Mouse (Mus musculus) heart, embryonic 10.5 days (tissue): ENCODE data around the gene Olfr504. TPM values are rescaled to one million over a fixed set of nuclear protein-coding genes. Genes with fewer than 3 reads are reported as not detected.
"Not testable (repeated sequence)": the region's sequence is repeated elsewhere in the genome, so short reads cannot be mapped to it uniquely, and the experiment has no call there.

Source experiments
- DNase-seq: peaks from one replicate; pipeline ENCODE4 v3.0.0-alpha.2; 2017; ENCODE audit warnings: low spot score
- H3K27ac ChIP-seq: fragments of 300-500 bp; sonication (generic); 2 replicates; pipeline ENCODE4 v1.5.1; 2016; ENCODE audit warnings: mild to moderate bottlenecking
- H3K27me3 ChIP-seq: fragments of 300-500 bp; sonication (generic); 2 replicates; pipeline ENCODE4 v1.6.1; 2016; ENCODE audit warnings: mild to moderate bottlenecking; ENCODE audit not compliant: poor library complexity, insufficient read depth, severe bottlenecking
- H3K36me3 ChIP-seq: fragments of 300-500 bp; sonication (generic); 2 replicates; pipeline ENCODE4 v1.6.1; 2016; ENCODE audit warnings: mild to moderate bottlenecking, moderate library complexity
- H3K4me1 ChIP-seq: fragments of 300-500 bp; sonication (generic); 2 replicates; pipeline ENCODE4 v1.6.1; 2016; ENCODE audit warnings: mild to moderate bottlenecking
- H3K4me3 ChIP-seq: fragments of 300-500 bp; sonication (generic); 2 replicates; pipeline ENCODE4 v1.5.1; 2016; ENCODE audit warnings: mild to moderate bottlenecking, moderate library complexity
- H3K9me3 ChIP-seq: fragments of 300-500 bp; sonication (generic); 2 replicates; pipeline ENCODE4 v1.6.1; 2016; ENCODE audit warnings: mild to moderate bottlenecking, moderate library complexity
- WGBS: fragments of 180-500 bp; shearing (Covaris S2); methylation state at CpG from one replicate; pipeline ENCODE4 v1.1.7; 2016; 5-methylcytosine and 5-hydroxymethylcytosine counted together
- polyA plus RNA-seq: library from polyadenylated mRNA; unstranded; fragments of >200 nt; fragmentation: Nextera tagmentation; extraction: Ambion mirVana; gene quantifications from 2 replicates; pipeline ENCODE4 v1.2.1, GENCODE M21; 2016

Olfr504 gene
- not detected in 2 replicates for polyA plus RNA-seq

DNA sequence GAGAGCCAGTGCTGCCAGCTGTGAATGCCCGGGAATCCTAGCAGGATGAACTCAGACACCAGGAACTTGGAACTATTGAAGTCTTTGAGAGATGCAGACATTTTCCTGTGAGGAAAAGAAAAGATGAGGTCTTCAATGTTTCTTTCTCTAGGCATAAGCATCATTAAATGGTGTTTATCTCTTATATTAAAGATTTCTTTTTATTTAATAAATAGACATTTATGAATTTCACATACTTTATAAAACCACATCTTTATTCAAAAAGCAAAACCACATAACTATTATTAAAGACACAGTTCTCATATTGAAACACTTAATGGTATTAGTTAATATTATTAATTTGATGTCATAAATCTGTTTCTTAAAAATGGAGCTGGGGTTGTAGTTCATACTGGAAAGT, at the start of gene Olfr504:
Olfr504 (minus strand) TSS at position 101 of the 400 bp plus-strand sequence.
- Histone ChIP-seq H3K27me3 (no peaks in the 10 kb centered on the region), H3K36me3 (no peaks in the 10 kb centered on the region), H3K9me3 (0 out of 2 replicates have a peak, but pooled peaks cover 3% of the 10 kb centered on the region), H3K4me3 (no peak within 1 kb of the TSS), H3K4me1 (no peaks in the 10 kb centered on the region), H3K27ac (no peak within 1 kb of the TSS)
- no peak for DNase-seq
- WGBS, result 57% methylated on average over 1 of the region's 1 CpGs

DNA sequence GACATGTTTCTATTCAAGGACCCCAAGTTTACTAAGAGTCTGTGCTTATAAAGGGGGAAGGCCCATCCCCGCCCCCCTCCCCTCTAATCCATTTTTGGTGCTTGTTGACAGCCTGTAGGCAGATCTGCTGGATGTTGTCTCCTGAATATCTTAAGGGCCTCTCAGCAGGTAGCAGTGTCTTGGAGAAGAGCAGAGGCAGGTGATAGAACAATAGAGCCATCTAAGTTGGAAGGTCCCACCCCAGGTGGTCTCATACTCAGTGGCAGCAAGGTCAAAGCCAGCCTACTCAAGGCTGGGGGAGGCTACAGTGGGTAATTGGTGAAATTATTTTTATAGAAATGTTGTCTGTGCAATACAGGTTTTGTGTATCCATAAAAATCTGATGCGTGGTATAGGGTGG, 48.5 kb upstream of the Olfr504 start:
- DNase-seq, result no peak
- Histone ChIP-seq H3K27me3 (no peaks in the 10 kb centered on the region), H3K27ac (no peak overlapping the region), H3K36me3 (no peaks in the 10 kb centered on the region), H3K9me3 (no peaks in the 10 kb centered on the region), H3K4me3 (no peak overlapping the region), H3K4me1 (no peaks in the 10 kb centered on the region)
- WGBS, result 76% methylated on average over 2 of the region's 2 CpGs

DNA sequence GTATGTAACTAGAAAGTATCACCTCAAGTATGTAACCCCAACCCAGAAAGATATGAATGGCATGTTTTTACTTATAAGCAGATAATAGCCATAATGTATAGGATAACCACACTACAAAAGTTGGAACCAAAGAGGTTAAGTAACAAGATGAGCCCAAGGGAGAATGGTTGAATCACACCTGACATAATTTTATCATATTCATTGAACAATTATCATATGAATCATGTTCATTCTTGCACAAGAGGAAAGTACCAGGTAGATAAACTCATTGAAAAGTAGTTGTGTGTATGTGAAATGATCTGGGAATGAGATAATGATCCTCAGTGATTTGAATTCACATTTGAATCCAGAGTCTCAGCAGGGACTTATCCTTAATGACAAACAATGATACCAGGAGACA, 44.9 kb upstream of the Olfr504 start, which contains the start of gene Olfr506:
Olfr506 (plus strand) TSS at position 301 of the 400 bp plus-strand sequence.
- no peak within 1 kb of the TSS for H3K27ac ChIP-seq
- H3K27me3 ChIP-seq, result no peaks in the 10 kb centered on the region
- DNase-seq, result no peak

DNA sequence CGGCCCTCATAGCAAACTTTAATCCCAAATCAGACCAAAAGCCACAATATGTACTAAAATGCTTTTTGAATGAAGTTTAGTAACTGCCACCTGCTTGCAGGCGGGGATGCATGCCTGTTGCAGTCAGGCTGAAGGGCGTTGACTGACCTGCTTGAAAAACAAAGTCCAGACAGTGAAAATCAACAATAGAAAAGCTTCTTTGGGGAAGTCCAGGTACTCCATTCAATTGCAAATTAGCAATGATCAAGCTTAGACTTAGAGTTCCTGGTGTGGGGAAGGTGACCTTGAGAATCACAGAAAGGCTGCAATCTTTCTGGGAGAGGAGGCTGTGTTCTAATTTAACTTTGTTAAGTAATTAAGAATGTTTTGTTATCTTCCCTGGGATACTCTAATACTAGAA, 36.3 kb upstream of the Olfr504 start:
- not testable (repeated sequence) for DNase-seq, H3K36me3 ChIP-seq, H3K4me3 ChIP-seq, H3K27me3 ChIP-seq, H3K4me1 ChIP-seq, H3K27ac ChIP-seq, H3K9me3 ChIP-seq
- 75% methylated on average over 3 of the region's 3 CpGs for WGBS

More for the DNA sequence above, 44.9 kb upstream of the Olfr504 start, which contains the start of gene Olfr506:
- Histone ChIP-seq H3K4me1 (no peaks in the 10 kb centered on the region), H3K4me3 (no peak within 1 kb of the TSS), H3K36me3 (no peaks in the 10 kb centered on the region), H3K9me3 (no peaks in the 10 kb centered on the region)

DNA sequence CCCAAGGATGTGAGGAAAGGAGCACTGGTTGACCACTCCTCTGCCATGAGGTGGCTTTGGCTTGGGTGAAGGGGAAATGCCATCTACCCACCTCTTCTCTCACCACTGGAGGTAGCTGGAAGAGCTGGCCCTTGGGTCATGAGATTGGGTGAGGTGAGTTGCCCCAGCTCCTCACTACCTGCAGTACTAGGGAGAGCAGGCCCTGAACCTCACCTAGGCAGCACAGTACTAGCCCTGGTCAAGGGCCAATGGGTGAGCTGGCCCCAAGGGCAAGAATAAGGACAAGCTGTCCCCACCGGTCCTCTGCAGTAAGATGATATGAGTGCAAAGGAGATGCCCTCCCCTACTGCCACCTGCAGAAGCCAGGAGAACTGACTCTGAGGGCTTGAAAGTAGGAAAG, 24.2 kb upstream of the Olfr504 start:
- Histone ChIP-seq H3K36me3 (no peaks in the 10 kb centered on the region), H3K27ac (no peak overlapping the region), H3K4me1 (no peaks in the 10 kb centered on the region), H3K9me3 (peaks cover 7% of the 10 kb centered on the region; the same call in 1 of the 2 replicates), H3K27me3 (no peaks in the 10 kb centered on the region), H3K4me3 (no peak overlapping the region)
- no peak for DNase-seq
- 81% methylated on average over 1 of the region's 1 CpGs for WGBS

DNA sequence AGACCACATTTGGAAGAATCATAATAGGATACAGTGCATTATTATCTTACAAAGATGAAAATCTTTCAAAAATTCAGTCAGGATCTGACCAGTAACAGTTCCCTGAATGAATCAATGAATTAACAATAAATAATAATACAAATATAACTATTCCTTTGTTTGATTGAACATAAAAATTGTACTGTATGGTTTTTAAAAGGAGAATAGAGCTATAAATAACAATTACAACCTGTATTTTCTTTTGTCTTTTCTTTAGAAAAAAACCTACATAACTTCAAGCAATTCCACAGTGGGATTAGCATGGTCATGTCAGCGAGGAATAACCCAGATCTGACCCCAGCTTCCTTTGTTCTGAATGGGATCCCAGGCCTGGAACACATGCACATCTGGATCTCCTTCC, 21.4 kb downstream of the Olfr504 start, which contains the start of gene Olfr503:
Olfr503 (plus strand) TSS at position 301 of the 400 bp plus-strand sequence.
- H3K9me3 ChIP-seq, H3K4me3 ChIP-seq, H3K36me3 ChIP-seq, H3K27me3 ChIP-seq, H3K4me1 ChIP-seq, H3K27ac ChIP-seq, DNase-seq: not testable (repeated sequence)
- 61% methylated on average over 1 of the region's 1 CpGs for WGBS

DNA sequence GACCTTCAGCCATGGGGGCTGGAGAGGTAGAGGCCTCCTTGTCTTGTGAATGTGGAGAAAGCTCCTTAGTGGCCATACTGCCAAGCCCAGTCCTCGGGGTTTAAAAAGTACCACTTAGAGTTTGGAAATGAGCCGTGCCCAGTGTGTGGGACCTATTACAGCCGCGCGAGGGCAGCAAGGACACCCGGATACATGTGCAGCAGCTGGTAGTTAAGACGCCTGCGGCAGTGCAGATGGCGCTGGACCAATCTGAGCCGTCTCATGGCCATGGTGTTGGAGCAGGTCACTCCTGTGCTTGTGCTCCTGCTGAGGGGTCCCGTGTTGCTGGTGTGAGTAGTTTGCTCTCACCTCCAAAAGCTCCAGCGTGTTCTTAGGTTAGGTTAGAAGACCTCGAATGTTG, 23.2 kb downstream of the Olfr504 start:
- no peak for DNase-seq
- WGBS, result 78% methylated on average over 13 of the region's 13 CpGs

DNA sequence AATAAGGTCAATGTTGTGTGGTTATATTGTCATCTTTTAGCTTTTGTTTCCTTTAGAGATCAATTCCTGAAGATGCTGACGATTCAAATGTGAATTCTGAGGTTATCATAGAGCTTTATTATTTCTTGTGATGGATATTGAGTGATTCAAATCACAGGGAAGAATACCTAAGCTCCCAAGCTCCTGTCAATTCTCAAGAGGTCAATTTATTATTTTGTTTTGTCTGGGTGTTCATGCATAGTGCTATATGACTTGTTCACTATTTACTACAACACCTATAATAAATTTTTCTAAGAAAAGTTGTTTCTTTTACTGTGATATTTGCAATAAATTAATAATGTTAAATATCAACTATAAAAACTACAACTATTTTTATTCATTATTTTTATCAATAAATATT, 40.6 kb downstream of the Olfr504 start, which contains the start of gene Olfr502:
Olfr502 (minus strand) TSS at position 101 of the 400 bp plus-strand sequence.
- WGBS, result 63% methylated on average over 1 of the region's 1 CpGs
- no peaks in the 10 kb centered on the region for H3K36me3 ChIP-seq
- DNase-seq, result no peak
- H3K27ac ChIP-seq, result no peak within 1 kb of the TSS
- peaks cover 6% of the 10 kb centered on the region for H3K9me3 ChIP-seq
- H3K4me1 ChIP-seq, result no peaks in the 10 kb centered on the region
- H3K27me3 ChIP-seq, result no peaks in the 10 kb centered on the region
- H3K4me3 ChIP-seq, result no peak within 1 kb of the TSS

More for the DNA sequence above, 23.2 kb downstream of the Olfr504 start:
- H3K4me1 ChIP-seq, result no peaks in the 10 kb centered on the region
- no peaks in the 10 kb centered on the region for H3K27me3 ChIP-seq
- no peak overlapping the region for H3K4me3 ChIP-seq
- H3K27ac ChIP-seq, result no peak overlapping the region
- peaks cover 5% of the 10 kb centered on the region; the same call in 1 of the 2 replicates for H3K9me3 ChIP-seq
- H3K36me3 ChIP-seq, result no peaks in the 10 kb centered on the region

Other genes with a start within 250 kb of the Olfr504 start
- gene Olfr492, start 242.1 kb downstream of the Olfr504 start, polyA plus RNA-seq, result not detected in 2 replicates
- not detected in 2 replicates for gene Olfr493, start 218.8 kb downstream of the Olfr504 start, polyA plus RNA-seq
- gene Olfr494, start 200.5 kb downstream of the Olfr504 start, polyA plus RNA-seq, result not detected in 2 replicates
- gene Olfr495, start 172.6 kb downstream of the Olfr504 start, polyA plus RNA-seq, result not detected in 2 replicates
- not detected in 2 replicates for gene Olfr497, start 145.4 kb downstream of the Olfr504 start, polyA plus RNA-seq
- not detected in 2 replicates for gene Olfr498, start 100.5 kb downstream of the Olfr504 start, polyA plus RNA-seq
- not detected in 2 replicates for gene Olfr502, start 40.7 kb downstream of the Olfr504 start, polyA plus RNA-seq
- gene Olfr503, start 21.3 kb downstream of the Olfr504 start, polyA plus RNA-seq, result not detected in 2 replicates
- not detected in 2 replicates for gene Olfr506, start 45.0 kb upstream of the Olfr504 start, polyA plus RNA-seq
- not detected in 2 replicates for gene Olfr507, start 56.0 kb upstream of the Olfr504 start, polyA plus RNA-seq
- gene Olfr508, start 64.2 kb upstream of the Olfr504 start, polyA plus RNA-seq, result not detected in 2 replicates
- gene Olfr509, start 86.1 kb upstream of the Olfr504 start, polyA plus RNA-seq, result not detected in 2 replicates
- gene Olfr510, start 100.6 kb upstream of the Olfr504 start, polyA plus RNA-seq, result not detected in 2 replicates
- not detected in 2 replicates for gene Olfr512, start 147.5 kb upstream of the Olfr504 start, polyA plus RNA-seq
- not detected in 2 replicates for gene Olfr513, start 185.2 kb upstream of the Olfr504 start, polyA plus RNA-seq